Mouse (Mus musculus) ES-E14 (cell line): ENCODE measurements around the gene Calr4. TPM values are rescaled to one million over a fixed set of nuclear protein-coding genes. Genes with fewer than 3 reads are reported as not detected.

Source experiments
- DNase-seq: peaks from one replicate; pipeline ENCODE4 v3.0.0-alpha.2; 2013; ENCODE audit warnings: low read depth, low spot score
- H3K27ac ChIP-seq: 2 replicates; pipeline ENCODE4 v1.5.1; 2012; ENCODE audit warnings: low read depth, mild to moderate bottlenecking, low read length, moderate library complexity, mixed read lengths; ENCODE audit not compliant: poor library complexity, insufficient read depth, severe bottlenecking
- H3K36me3 ChIP-seq: 2 replicates; pipeline ENCODE4 v1.6.1; 2012; ENCODE audit warnings: mild to moderate bottlenecking, low read length, moderate library complexity, mixed read lengths; ENCODE audit not compliant: control insufficient read depth, poor library complexity, insufficient read depth, severe bottlenecking
- H3K4me1 ChIP-seq, 2 experiments: fragments of 150-350 bp in 1 of 2; sonication (generic) in 1 of 2; 2 replicates each; pipeline ENCODE4 v1.6.1; 2012; ENCODE audit warnings: low read length in 2 of 2, mild to moderate bottlenecking in 1 of 2, mixed read lengths in 1 of 2; ENCODE audit not compliant: control insufficient read depth in 2 of 2, insufficient read depth in 2 of 2, poor library complexity in 1 of 2
- H3K4me3 ChIP-seq, 2 experiments: fragments of 150-350 bp in 1 of 2; sonication (generic) in 1 of 2; 2 replicates each; pipeline ENCODE4 v1.5.1; 2012; ENCODE audit warnings: low read length in 2 of 2, low read depth in 1 of 2, mild to moderate bottlenecking in 1 of 2, mixed read lengths in 1 of 2; ENCODE audit not compliant: insufficient read depth in 1 of 2, poor library complexity in 1 of 2, severe bottlenecking in 1 of 2
- H3K9ac ChIP-seq: 2 replicates; pipeline ENCODE4 v1.6.1; 2012; ENCODE audit warnings: low read depth, mild to moderate bottlenecking, low read length, mixed read lengths; ENCODE audit not compliant: poor library complexity, insufficient read depth, severe bottlenecking
- H3K9me3 ChIP-seq: fragments of 150-350 bp; sonication (generic); 2 replicates; pipeline ENCODE4 v1.6.1; 2012; ENCODE audit warnings: low read depth, mild to moderate bottlenecking, low read length; ENCODE audit not compliant: control insufficient read depth, insufficient read depth
- CHD2 ChIP-seq: IDR thresholded peaks from 2 replicates; pipeline ENCODE4 v1.6.1; 2014; ENCODE audit warnings: mild to moderate bottlenecking, low read depth, low read length, inconsistent platforms
- HCFC1 ChIP-seq: IDR thresholded peaks from 2 replicates; pipeline ENCODE4 v1.6.1; 2012; ENCODE audit warnings: low read length, inconsistent platforms, borderline replicate concordance; ENCODE audit not compliant: insufficient read depth
- MAFK ChIP-seq: IDR thresholded peaks from 2 replicates; pipeline ENCODE4 v1.6.1; 2014; ENCODE audit warnings: mild to moderate bottlenecking, low read depth, low read length, inconsistent platforms; ENCODE audit not compliant: insufficient read depth
- ZC3H11A ChIP-seq: IDR thresholded peaks from 2 replicates; pipeline ENCODE4 v1.6.1; 2012; ENCODE audit warnings: low read depth, mild to moderate bottlenecking, inconsistent platforms, low read length, borderline replicate concordance
- ZNF384 ChIP-seq: IDR thresholded peaks from 2 replicates; pipeline ENCODE4 v1.6.1; 2012; ENCODE audit warnings: low read depth, low read length, inconsistent platforms
- in situ Hi-C, 2 experiments: fragments of 600-800 bp; cut with MboI; formaldehyde crosslinking; loops; one replicate each; pipeline ENCODE4 v1.15.1; 2025; ENCODE audit warnings: low sequenced_read_pairs in 2 of 2, inconsistent platforms in 1 of 2; ENCODE audit not compliant: unreplicated experiment in 2 of 2
- total RNA-seq: library from RNA; depleted of rRNA; stranded (reverse); fragments of 300-350 nt; gene quantifications from 2 replicates; pipeline ENCODE4 v1.2.3, GENCODE M21; 2012

Gene Calr4
- total RNA-seq, 1 experiment: 1.4 TPM

DNA sequence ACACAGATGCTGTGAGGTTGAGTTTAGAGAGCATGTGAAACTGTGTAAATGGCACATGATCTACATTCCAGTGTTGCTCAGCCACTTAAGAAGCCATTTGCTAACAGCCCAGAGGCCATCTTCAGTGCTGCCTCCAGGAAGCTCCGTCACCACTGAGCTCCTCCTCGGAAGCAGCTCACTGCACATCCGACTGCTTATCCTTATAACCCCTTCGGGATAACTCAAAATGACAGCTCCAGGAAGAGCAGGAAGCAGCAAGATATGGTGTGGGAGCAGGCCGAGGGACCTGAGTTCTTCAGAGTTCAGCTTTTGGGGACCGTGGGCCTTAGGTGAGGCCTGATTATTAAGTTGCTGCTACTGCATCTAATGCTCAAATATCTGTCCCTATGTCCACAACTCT is 27.8 kb downstream of the Calr4 start:
- TF ChIP-seq MAFK (no peak), ZC3H11A (no peak), CHD2 (no peak), ZNF384 (no peak)
- H3K36me3 ChIP-seq: no peaks in the 10 kb centered on the region
- H3K4me3 ChIP-seq: no peak overlapping the region
- DNase-seq: no peak
- no peak overlapping the region for H3K9ac ChIP-seq
- H3K4me1 ChIP-seq: no peaks in the 10 kb centered on the region
- H3K9me3 ChIP-seq: no peaks in the 10 kb centered on the region
- in situ Hi-C loops: no loop called here
- no peak overlapping the region for H3K27ac ChIP-seq

- no peaks in the 10 kb centered on the region for H3K9me3 ChIP-seq
- DNase-seq: no peak
- no peak overlapping the region for H3K9ac ChIP-seq
- H3K36me3 ChIP-seq: no peaks in the 10 kb centered on the region
- no peak for TF ChIP-seq ZC3H11A
- TF ChIP-seq ZNF384: no peak
- TF ChIP-seq MAFK: no peak
- TF ChIP-seq CHD2: no peak
- TF ChIP-seq HCFC1: no peak
- no peaks in the 10 kb centered on the region for H3K4me1 ChIP-seq
- in situ Hi-C loops: no loop called here
- no peak overlapping the region for H3K27ac ChIP-seq
- no peak overlapping the region for H3K4me3 ChIP-seq
Measured at GRCm38 (mm10) chr4:109266056-109266455, 31.8 kb downstream of the Calr4 start.

- no peak for DNase-seq
- in situ Hi-C loops: no loop called here
- H3K4me1 ChIP-seq: no peaks in the 10 kb centered on the region
- H3K27ac ChIP-seq: no peak overlapping the region
- no peak for TF ChIP-seq HCFC1
- no peak for TF ChIP-seq CHD2
- TF ChIP-seq ZNF384: no peak
- no peak for TF ChIP-seq ZC3H11A
- TF ChIP-seq MAFK: no peak
- H3K9me3 ChIP-seq: no peaks in the 10 kb centered on the region
- H3K9ac ChIP-seq: no peak overlapping the region
- H3K4me3 ChIP-seq: no peak overlapping the region
- H3K36me3 ChIP-seq: no peaks in the 10 kb centered on the region
Measured at GRCm38 (mm10) chr4:109266744-109267143, 32.5 kb downstream of the Calr4 start.

DNA sequence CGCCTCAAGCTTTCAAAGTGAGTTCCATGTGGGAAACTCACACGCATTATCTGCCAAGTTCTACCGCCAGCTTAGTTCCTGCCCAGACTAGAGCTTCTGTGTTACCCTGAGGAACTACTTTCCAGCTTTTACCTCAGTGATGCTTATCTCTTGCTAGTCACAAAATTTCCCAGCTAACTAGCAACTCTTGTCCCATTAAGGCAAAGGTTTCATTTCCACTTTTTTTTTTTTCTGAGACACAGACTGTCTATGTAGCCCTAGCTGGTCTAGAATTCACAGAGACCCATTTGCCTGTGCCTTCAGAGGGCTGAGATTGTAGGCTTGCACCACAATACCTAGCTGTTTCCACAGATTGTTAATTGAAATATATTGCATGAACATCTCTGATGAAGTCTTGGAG is 33.2 kb downstream of the Calr4 start:
- in situ Hi-C loops: no loop called here
- Histone ChIP-seq H3K9ac (no peak overlapping the region), H3K27ac (no peak overlapping the region), H3K36me3 (no peaks in the 10 kb centered on the region), H3K4me1 (no peaks in the 10 kb centered on the region), H3K4me3 (no peak overlapping the region), H3K9me3 (no peaks in the 10 kb centered on the region)
- DNase-seq: no peak
- TF ChIP-seq HCFC1 (no peak), ZNF384 (no peak), ZC3H11A (no peak), MAFK (no peak), CHD2 (no peak)

- TF ChIP-seq MAFK (no peak), ZC3H11A (no peak), HCFC1 (no peak), CHD2 (no peak), ZNF384 (no peak)
- H3K4me3 ChIP-seq: no peak overlapping the region
Measured at GRCm38 (mm10) chr4:109268903-109269302, 34.6 kb downstream of the Calr4 start.

More at GRCm38 (mm10) chr4:109268903-109269302, 34.6 kb downstream of the Calr4 start:
- no peak overlapping the region for H3K9ac ChIP-seq
- no peaks in the 10 kb centered on the region for H3K36me3 ChIP-seq
- H3K27ac ChIP-seq: no peak overlapping the region
- no peaks in the 10 kb centered on the region for H3K9me3 ChIP-seq
- in situ Hi-C loops: no loop called here
- DNase-seq: no peak
- H3K4me1 ChIP-seq: no peaks in the 10 kb centered on the region
